Mouse (Mus musculus) mouse embryonic stem cell (cell line): ENCODE measurements at regions not wholly inside any gene's neighbourhood (a gene's known extent, or its start where the extent isn't known, plus 50 kb on each side); places are given as distances from the start of the nearest gene placed in this dataset.

ENCODE experiments used
- in situ Hi-C, 2 experiments: fragments of 300-500 bp; cut with MboI; formaldehyde crosslinking; loops; 1 replicate in 1 of 2; 3 replicates in 1 of 2; pipeline ENCODE4 v1.14.3; 2019 to 2020; ENCODE audit warnings: low sequenced_read_pairs in 2 of 2, low pct_unique_long_range_greater_than_20kb in 1 of 2, mixed read lengths in 1 of 2; ENCODE audit not compliant: unreplicated experiment in 1 of 2

DNA sequence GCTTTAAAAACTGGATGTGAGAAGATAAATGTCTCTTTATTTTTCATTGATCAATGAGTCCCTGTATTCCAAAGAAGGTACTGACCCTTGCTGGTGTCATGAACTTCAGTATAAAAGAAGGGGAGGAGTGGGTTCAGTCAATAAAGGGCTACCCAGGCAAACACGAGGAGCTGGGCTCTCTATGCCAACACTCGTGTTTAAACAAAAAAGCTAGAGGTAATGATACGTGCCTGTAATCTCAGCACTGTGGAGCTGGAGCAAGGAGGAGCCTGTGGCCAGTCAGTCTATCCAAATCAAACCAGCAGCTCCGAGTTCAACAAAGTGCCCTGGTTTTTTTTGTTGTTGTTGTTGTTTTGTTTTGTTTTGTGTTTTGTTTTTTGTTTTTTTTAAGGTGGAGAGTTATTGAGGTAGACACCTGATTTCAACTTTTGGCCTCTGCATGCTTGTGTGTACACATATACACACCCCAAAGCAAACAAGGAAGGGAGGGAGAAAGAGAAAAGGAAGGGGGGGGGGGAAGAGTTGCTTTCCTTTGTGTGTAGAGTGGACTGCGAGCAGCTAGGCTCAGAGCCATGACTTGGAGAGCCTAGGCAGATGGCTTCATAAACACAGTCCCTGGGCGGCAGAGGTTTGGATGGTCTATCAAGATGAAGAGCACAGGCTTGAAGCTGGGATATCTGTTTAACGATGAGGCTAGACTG lies 174.2 kb upstream of the Cxcr4 start:
- in situ Hi-C loops, result no loop called here

DNA sequence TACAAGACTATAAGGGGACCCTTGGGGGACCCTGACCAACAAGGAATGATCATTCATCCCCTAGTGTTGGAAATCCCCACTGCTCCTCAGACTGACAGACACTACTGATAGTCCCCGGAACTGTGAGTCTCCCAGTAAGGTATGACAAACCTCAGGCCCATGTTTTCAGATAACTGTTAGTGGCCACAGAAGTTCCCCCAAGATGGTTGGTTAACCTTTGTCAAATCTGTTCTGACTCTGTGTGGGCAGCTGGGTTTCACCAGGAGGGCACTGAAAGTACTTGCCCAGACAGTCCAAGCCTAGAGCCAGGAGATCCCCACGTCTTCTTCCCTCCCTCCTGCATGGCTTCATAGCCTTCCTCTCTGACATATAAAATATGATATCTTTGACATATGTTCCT lies 173.5 kb upstream of the Cxcr4 start:
- in situ Hi-C loops, result no loop called here

- in situ Hi-C loops, result no loop called here
Observed at GRCm38 (mm10) chr1:128765142-128765541, 173.0 kb upstream of the Cxcr4 start.

DNA sequence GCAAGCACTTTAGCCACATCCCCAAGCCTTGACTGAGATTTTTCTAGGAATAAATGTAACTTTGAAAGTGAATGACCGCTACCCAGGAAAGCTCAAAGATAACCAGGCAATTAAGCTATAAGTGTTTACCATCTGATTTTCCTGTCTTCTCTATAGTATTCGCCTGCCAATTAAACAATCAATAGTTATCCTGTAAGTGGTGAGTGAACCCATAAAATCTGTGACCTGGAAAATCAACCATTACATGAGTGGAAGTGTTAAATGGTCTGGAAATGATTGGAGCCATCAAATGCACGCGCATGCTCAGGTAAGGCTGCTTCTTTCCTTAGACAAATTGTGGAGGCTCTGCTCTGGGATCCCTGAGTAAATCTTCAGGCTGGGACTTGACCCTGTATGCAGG lies 170.8 kb upstream of the Cxcr4 start:
- in situ Hi-C loops, result no loop called here

GRCm38 (mm10) chr1:128762076-128762475 lies 170.0 kb upstream of the Cxcr4 start:
- in situ Hi-C loops, result no loop called here

DNA sequence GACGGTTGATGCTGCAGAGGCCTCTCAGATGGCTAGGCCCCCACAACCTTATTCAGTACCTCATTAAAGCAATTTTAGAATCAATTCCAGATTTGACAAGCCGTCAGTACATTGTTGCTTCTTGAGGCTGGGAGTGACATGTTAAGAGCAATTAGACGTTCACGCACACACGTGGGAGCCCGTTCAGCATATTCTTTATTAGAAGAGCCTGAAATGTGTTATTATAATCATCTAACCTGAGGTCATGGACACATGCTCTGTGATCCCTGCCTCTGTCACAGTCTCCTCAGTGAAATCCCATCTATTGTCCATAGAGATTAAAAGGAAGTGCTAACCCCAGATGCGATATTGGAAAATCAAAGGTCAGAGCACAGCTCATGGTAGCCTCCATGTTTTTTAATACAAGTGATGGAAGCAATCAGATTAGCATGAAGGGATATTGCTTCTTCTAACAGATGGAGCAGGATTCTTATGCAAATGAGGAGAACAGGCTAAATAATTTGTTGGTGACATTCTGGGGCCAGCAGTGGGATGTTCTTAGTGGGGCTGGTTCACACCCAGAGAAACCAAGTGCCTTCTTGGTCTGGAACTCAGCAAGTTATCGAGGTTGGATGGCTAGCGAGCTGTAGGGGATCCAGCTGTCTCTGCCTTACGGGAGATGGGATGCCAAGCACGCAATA lies 166.8 kb upstream of the Cxcr4 start:
- in situ Hi-C loops, result no loop called here

DNA sequence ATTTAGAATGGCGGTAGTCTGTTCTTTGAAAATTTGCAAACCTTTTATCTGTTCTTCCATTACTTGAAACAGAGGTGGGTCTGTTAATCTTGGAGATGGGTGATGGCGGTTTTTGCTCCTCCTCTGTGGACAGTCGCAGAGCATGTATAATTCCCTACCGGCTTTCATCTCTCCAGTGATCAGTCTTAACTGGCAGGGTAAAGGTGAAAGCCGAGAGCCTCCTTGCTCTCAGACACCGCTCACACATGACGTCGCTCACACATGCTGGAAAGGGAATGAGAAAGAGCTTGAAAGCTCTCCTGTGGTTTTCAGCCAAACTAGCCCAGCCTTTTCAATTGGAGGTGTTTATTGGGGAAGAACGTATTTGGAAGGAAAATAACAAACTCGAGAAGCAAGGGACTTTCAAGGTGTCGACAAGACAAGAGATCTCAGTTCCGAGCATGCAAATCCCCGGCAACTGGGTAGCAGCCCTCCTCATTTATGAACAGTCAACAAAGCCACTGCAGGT lies 166.3 kb upstream of the Cxcr4 start:
- in situ Hi-C loops, result no loop called here

DNA sequence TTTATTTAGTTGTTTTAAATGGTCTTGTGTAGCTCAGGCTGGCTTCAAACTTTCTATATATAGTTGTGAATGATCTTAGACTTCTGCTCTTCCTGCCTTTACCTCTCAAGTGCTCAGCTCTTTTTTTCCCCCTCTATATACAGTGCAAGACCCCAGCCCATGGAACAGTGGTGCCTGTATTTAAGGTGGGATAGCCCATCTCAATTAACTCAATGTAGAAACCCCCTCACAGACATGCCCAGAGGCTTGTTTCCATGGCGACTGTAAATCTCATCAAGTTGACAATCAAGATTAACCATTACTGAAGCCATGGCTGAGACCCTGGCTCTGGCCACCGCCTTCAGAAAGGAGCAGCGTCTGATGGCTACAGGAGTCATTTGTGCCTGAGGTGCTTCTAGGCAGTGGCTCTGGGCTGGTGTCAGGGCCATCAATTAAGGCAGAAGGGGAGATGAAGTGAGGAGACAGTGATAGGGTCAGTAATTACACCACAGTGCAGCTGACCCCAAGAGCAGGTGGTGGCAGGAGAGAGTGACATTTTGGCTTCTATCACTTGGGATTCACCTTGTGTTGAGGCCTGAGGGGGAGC lies 161.4 kb upstream of the Cxcr4 start:
- in situ Hi-C loops, result no loop called here

DNA sequence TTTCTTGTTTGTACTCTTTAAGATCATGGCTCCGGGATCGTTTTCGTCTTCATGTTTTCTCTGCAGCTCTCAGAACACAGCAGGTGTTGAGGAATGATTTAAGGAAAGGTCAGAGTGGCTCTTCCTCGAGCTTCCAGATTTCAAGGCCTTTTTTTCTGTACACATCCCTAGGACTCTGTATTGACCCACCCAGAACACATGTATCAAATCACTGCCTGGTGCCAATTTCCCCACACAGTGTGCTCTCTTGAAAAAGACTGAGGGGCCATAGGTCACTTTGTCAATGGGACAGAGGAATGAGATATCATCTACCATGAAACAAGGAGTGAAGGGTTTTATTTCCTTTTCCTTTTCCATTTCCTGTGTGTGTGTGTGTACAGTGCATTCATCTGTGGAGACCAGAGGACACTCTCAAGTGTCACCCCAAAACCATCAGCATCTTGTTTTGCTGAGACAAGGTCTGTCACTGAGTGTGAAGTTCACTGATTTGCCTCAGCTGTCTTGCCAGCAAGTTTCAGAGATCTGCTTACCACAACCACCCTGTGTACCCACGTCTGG lies 157.4 kb upstream of the Cxcr4 start:
- in situ Hi-C loops, result no loop called here

- in situ Hi-C loops, result no loop called here
Observed at GRCm38 (mm10) chr1:128747196-128747790, 155.2 kb upstream of the Cxcr4 start.

DNA sequence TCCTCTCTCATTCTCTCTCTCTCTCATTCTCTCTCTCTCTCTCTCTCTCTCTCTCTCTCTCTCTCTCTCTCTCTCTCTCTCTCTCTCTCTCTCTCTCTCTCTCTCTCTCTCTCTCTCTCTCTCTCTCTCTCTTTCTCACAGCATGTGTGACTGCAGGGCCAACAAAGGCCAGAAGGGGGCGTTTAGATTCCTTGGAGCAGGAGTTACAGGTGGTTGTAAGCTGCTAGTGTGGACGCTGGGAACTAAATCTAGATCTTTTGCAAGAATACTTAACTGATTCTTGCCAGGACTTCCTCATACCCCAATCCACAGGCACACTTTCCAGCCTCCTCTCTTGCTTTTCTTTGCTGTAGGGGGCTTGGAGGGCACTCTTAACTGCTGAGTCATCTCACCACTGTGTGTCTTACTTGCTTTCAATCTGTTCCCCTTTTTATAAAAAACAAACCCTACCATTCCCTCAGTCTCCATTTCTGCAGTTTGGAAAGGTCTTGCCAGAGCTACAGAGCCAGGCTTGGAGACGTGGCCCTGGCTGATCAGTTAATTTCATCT lies 154.4 kb upstream of the Cxcr4 start:
- in situ Hi-C loops, result no loop called here

DNA sequence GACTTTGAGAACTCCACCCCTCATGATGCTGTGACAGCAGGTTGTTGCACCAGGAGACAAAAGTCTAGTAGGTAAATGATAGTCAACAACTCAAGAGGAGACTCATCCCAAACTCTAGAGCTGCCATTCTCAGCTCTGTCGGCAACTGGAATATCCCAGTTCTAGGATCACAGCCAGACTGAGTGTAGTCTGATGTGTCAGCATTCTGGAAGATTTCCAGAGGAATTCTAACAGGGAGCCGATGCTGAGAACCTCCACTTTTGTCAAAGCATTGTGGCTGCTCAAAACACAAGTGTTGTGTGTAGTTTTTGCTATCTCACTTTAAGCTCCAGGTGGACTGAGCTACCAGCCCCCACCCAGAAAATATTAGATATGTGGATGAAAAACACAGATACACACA lies 148.5 kb upstream of the Cxcr4 start:
- in situ Hi-C loops, result no loop called here

DNA sequence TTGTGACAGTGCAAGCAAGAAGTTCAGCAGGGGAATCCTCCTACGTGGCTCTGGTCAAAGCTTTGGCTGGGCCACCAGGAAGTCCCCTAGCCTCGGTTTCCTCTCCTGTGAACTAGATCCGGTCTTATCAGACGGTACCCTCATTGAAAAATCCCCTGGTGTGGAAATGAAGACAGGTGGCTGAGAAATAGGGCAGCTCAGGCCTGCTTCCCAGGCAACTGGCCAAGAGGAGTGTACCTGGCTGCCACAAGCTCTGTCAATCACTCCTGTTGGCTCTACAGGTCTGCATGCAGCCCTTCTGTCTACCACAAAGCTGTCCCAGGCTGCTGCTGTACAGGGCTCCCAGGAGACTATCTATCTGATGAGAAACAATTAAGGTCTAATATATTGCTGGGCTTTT lies 146.1 kb upstream of the Cxcr4 start:
- in situ Hi-C loops, result no loop called here

DNA sequence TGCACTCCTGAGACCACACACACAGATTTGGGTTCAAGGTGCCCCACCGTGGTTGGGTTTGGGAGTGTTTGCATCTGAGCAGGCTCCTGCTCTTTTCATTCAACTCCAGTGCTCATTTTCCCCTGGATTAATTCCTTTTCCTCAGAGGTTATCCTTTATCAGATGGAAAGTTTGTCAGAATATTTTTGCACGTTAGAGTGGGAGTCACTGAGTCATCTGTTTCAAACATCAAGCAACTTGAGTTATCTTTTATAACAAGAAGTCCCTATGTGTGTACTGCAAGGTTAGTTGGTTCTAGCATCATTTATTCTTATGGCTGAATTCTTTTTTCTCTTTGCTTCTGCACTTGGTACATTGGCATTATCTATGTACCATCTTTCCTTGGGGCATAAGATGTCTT lies 142.8 kb upstream of the Cxcr4 start:
- in situ Hi-C loops, result no loop called here

- in situ Hi-C loops, result no loop called here
Observed at GRCm38 (mm10) chr1:128731445-128731844, 139.4 kb upstream of the Cxcr4 start.

DNA sequence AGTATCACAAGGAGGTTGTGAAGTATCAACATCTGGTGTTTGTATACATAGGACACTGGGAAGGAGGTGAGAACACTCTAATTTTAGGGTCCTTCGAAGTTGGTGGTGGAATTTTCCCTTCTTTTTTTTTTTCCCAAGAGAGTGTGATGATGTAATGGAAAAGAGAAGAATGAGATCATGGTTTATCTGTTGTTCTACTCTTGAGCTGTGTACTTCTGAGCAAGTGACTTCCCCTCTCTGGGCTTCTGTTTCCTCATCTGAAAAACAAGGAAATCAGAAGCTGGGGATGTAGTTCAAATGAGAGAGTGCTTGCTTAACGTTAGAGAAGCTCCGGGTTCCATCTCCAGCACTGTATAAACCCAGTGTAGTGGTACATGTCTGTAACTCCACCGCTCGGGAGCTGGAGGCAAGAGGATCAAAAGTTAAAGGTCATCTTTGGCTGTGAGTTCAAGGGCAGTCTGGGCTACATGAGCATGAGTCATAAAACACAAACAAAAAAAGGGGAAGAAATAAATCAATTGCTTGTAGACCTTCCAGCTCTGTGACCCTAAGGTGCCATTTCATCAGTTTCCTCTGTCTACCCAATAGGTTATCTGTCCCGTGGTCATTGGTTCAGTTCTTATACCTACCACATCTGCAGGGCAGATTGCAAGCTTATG lies 132.5 kb upstream of the Cxcr4 start:
- in situ Hi-C loops, result no loop called here

DNA sequence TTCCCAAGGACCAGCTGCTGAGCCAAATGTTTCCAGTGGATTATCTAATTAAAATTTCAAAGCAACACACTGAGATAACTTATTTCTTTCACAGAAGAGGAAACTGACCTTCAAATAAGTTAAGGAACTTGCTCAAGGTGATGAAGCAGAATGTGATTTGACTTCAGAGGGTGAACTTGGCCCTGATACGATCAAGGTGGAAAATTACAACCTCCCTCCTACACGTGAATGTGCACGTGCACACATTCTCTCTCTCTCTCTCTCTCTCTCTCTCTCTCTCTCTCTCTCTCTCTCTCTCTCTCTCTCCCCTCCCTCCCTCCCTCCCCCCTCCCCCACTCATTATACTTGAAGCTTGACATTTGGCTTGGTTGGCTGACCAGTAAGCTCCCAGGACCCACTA lies 131.8 kb upstream of the Cxcr4 start:
- in situ Hi-C loops, result no loop called here

GRCm38 (mm10) chr1:128722061-128722471 lies 130.0 kb upstream of the Cxcr4 start:
- in situ Hi-C loops, result no loop called here
